Mouse (Mus musculus) lung, embryonic 15.5 days (tissue): ENCODE results near the gene Sema4c. TPM values are rescaled to one million over a fixed set of nuclear protein-coding genes. Genes with fewer than 3 reads are reported as not detected.

ENCODE experiments used
- ATAC-seq: fragments of 200-750 bp; cut with Nextera tagmentation; 2 replicates; pipeline ENCODE4 v1.8.0; 2017; ENCODE audit warnings: moderate number of reproducible peaks, borderline replicate concordance; ENCODE audit not compliant: low FRiP score, low TSS enrichment; ENCODE audit errors: extremely low read depth
- H3K27ac ChIP-seq: fragments of 300-500 bp; sonication (generic); 2 replicates; pipeline ENCODE4 v1.5.1; 2015; ENCODE audit warnings: moderate library complexity, mild to moderate bottlenecking, inconsistent platforms
- H3K27me3 ChIP-seq: fragments of 300-500 bp; sonication (generic); 2 replicates; pipeline ENCODE4 v1.6.1; 2015; ENCODE audit warnings: inconsistent platforms
- H3K36me3 ChIP-seq: fragments of 300-500 bp; sonication (generic); 2 replicates; pipeline ENCODE4 v1.6.1; 2015; ENCODE audit warnings: inconsistent platforms
- H3K4me1 ChIP-seq: fragments of 300-500 bp; sonication (generic); 2 replicates; pipeline ENCODE4 v1.6.1; 2015; ENCODE audit warnings: inconsistent platforms
- H3K4me2 ChIP-seq: fragments of 300-500 bp; sonication (generic); 2 replicates; pipeline ENCODE4 v1.6.1; 2015; ENCODE audit warnings: inconsistent platforms, mild to moderate bottlenecking, moderate library complexity
- H3K4me3 ChIP-seq: fragments of 300-500 bp; sonication (generic); 2 replicates; pipeline ENCODE4 v1.5.1; 2015; ENCODE audit warnings: mild to moderate bottlenecking, inconsistent platforms
- H3K9ac ChIP-seq: fragments of 300-500 bp; sonication (generic); 2 replicates; pipeline ENCODE4 v1.6.1; 2015; ENCODE audit warnings: inconsistent platforms
- H3K9me3 ChIP-seq: fragments of 300-500 bp; sonication (generic); 2 replicates; pipeline ENCODE4 v1.6.1; 2016; ENCODE audit warnings: inconsistent platforms
- WGBS: fragments of 180-500 bp; shearing (Covaris S2); methylation state at CpG from one replicate; pipeline ENCODE4 v1.1.7; 2015; 5-methylcytosine and 5-hydroxymethylcytosine counted together
- polyA plus RNA-seq: library from polyadenylated mRNA; unstranded; fragments of >200 nt; fragmentation: Nextera tagmentation; extraction: Ambion mirVana; gene quantifications from 2 replicates; pipeline ENCODE4 v1.2.1, GENCODE M21; 2015

The Sema4c gene
- polyA plus RNA-seq, 1 experiment from 2014 or later, result 19.3 TPM

DNA sequence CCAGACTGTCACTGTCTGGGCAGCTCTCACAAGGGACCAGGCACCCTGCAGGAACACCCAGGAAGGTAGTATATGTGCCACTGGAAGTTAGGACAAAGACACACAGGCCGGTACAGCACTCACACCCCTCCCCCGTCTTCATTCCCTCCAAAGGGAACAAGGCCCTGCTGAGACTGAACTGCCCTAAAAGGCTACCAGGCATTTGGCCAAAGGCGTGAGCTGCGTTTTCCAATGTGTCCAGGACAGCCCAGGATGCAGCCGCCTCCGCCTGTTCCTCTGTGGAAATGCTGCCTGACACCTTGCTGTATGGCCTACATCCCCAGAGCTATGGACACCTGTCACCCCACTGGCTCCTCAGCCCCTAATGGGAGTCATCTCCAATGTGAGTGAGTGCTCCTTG, 31.3 kb upstream of the Sema4c start:
- Histone ChIP-seq H3K9me3 (no peaks in the 10 kb centered on the region), H3K4me1 (peaks cover 54% of the 10 kb centered on the region), H3K4me2 (no peak overlapping the region), H3K27ac (peak overlapping the region; percentile 80), H3K9ac (no peak overlapping the region), H3K36me3 (no peaks in the 10 kb centered on the region), H3K27me3 (no peaks in the 10 kb centered on the region), H3K4me3 (no peak overlapping the region)
- WGBS, result 37% methylated on average over 6 of the region's 6 CpGs
- ATAC-seq, result peak; percentile 52

DNA sequence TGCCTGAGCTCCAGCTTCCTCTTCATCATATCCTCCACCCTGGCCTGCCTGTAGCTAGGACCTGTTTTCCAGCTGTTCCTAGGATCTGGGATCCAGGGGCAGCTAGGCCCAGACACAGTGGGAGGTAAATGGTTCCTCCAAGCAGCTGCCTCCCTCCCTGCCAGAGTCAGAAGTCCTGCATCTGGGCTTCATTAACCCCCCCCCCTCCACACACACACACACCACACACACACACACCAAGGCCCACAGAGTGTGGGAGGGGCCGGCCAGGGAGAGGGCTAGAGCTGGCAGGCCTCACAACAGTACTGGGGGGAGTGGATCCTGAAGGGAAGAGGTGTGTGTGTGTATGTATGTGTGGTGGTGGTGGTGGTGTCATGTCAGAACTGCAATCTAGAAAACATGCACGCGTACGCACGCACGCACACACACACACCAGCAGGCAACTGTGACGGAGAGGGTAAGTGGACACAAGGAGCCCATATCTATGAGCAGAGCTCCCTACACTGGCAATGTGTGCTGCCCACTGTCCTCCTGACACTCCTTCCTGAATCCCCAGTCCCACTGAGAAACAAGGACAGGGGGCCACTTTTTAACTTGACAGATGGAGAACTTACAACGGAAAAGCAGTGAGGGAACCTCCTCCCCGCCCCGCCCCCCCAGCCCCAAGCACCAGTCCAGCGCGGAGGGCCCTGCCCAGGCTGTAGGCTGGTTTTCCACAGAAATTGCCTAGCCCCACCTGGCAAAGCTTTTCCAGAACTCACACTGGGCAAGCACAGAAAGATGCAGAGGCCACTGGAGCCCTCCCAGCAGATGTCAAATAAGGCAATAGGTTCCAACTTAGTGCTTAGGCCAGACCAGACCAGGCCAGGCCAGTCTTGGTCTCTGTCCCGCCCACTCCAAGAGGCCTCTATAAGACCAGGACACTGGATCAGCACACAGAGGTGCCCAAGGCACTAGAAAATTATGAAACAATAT, 30.6 kb upstream of the Sema4c start:
- Histone ChIP-seq H3K9me3 (no peaks in the 10 kb centered on the region), H3K4me3 (no peak overlapping the region), H3K9ac (no peak overlapping the region), H3K4me1 (peaks cover 54% of the 10 kb centered on the region), H3K36me3 (no peaks in the 10 kb centered on the region), H3K27me3 (no peaks in the 10 kb centered on the region), H3K4me2 (peak overlapping the region; percentile 25; the same call in 1 of the 2 replicates), H3K27ac (peak overlapping the region; percentile 80)
- 52% methylated on average over 13 of the region's 13 CpGs for WGBS
- ATAC-seq, result peak; percentile 76

DNA sequence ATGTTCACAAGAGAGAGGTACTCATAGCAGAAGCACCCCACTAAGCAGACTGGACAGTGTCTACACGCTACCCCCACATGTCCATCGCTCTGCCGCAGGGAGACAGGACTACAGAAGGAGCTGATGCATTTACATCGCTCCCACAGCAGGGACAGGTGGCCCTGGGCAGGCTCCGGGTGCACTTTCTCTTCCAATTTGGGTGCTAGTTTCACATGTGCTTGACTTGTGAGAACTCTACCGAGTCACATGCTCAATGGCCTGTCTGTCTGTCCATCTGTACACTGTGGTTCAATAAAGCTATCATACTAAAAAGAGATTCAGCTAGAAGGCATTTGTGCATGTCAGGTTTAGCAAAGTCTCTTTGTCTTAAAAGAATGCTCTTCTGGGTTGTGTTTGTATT, 29.7 kb upstream of the Sema4c start:
- Histone ChIP-seq H3K27ac (peak overlapping the region; percentile 80), H3K9me3 (no peaks in the 10 kb centered on the region), H3K4me1 (peaks cover 56% of the 10 kb centered on the region), H3K9ac (no peak overlapping the region), H3K4me2 (no peak overlapping the region), H3K36me3 (no peaks in the 10 kb centered on the region), H3K27me3 (no peaks in the 10 kb centered on the region), H3K4me3 (no peak overlapping the region)
- ATAC-seq, result no peak
- WGBS, result 77% methylated on average over 6 of the region's 6 CpGs

DNA sequence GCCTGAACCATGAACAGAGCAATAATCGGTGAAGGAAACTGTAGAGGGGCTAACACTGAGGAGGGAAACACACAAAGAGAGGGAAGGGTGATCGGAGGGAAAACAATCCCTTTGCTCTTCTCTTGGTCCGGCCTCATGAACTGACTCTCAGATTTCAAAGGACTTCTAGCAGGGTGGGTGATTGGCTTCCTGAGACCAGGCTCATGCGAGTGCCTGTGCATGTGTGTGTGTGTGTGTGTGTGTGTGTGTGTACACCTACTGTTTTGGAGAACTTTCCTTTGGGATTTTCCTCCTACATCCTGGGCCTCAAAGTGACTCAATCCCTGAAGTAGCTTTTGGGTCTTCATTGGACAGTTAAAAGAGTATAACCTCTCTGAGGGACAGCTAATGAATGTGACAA, 28.1 kb upstream of the Sema4c start:
- Histone ChIP-seq H3K27me3 (no peaks in the 10 kb centered on the region), H3K4me2 (no peak overlapping the region), H3K4me1 (peaks cover 53% of the 10 kb centered on the region), H3K36me3 (no peaks in the 10 kb centered on the region), H3K9me3 (no peaks in the 10 kb centered on the region), H3K9ac (no peak overlapping the region), H3K27ac (no peak overlapping the region), H3K4me3 (no peak overlapping the region)
- WGBS, result 31% methylated on average over 4 of the region's 4 CpGs
- no peak for ATAC-seq

DNA sequence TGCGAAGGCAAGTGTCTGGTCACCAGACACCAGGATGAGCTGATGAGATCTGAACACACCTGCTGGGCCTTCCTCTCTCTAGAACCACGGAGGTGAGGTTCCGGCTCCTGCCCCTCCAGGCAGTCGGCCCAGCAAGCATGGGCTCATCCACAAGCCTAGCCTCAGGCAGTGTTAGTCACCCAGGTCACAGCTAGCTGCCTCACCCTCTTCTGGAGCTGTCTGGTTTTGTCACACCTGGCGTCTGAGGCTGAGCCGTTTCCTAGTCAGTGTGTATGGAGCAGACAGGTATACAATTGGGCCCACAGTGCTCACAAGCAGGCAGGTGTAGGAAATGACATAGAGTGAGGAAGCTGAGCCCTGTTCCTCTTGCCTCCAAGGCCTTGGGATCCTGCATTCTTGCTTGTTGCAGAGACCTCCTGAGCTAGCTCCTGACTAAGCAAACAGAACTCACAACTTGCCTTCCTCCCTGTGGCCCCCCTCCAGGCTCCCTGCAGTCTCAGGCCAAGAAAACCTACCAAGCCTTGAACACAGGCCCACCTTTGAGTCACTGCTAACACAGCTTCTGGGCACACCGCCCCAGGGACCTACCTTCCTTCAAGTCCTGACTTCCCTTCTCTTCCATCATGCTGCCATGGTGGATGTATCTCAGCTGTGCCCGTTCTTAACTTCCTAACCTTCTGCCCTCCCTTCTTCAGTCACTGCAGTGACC, 25.4 kb upstream of the Sema4c start:
- 72% methylated on average over 8 of the region's 8 CpGs for WGBS
- Histone ChIP-seq H3K27ac (no peak overlapping the region), H3K4me2 (no peak overlapping the region), H3K4me3 (no peak overlapping the region), H3K36me3 (no peaks in the 10 kb centered on the region), H3K27me3 (no peaks in the 10 kb centered on the region), H3K9me3 (no peaks in the 10 kb centered on the region), H3K9ac (no peak overlapping the region), H3K4me1 (peaks cover 45% of the 10 kb centered on the region)
- ATAC-seq, result no peak

DNA sequence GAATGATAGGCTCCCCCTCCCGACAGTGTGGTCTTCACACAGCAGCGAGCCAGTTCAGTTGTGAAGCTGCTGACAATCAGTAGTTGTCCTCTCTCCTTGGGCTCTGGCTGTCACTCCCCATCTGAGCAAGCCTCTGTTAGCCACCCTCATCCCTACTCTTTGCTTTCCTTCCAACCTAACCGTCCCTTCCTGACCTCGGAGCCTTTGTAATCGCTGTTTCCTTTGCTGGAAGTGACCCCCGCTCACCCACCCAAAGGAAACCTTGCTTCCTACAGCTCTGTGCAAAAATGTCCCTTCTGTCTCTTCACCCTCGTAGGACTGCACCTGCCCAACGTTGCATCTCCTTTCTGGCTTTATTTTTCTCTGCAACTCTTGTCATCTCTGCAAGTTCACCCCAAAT, 24.1 kb upstream of the Sema4c start:
- no peaks in the 10 kb centered on the region for H3K9me3 ChIP-seq
- no peaks in the 10 kb centered on the region for H3K27me3 ChIP-seq
- ATAC-seq, result no peak
- 0 out of 2 replicates have a peak overlapping the region, but pooled peaks have one; percentile 4 for H3K27ac ChIP-seq
- H3K9ac ChIP-seq, result no peak overlapping the region
- H3K4me1 ChIP-seq, result peaks cover 34% of the 10 kb centered on the region
- H3K4me2 ChIP-seq, result no peak overlapping the region
- H3K4me3 ChIP-seq, result no peak overlapping the region
- H3K36me3 ChIP-seq, result no peaks in the 10 kb centered on the region
- 68% methylated on average over 8 of the region's 8 CpGs for WGBS

DNA sequence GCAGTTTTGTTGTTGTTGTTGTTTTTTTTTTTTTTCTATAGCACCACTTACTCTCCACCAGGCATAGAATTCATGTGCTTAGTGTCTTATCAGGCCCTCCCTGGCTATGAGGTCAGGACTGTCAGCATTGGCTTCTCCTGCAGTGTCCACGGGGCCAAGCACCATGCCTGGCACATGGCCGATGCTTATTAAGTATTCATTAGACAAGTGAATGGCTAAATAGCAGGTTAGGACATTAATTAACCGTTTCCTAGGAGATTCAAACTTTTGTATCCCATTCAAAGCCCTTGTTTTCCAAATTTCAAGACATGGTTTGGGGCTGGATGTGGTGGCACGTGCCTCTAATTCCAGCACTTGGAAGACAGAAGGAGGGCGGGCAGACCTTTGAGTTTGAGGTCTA, 23.1 kb upstream of the Sema4c start:
- no peak overlapping the region for H3K4me2 ChIP-seq

DNA sequence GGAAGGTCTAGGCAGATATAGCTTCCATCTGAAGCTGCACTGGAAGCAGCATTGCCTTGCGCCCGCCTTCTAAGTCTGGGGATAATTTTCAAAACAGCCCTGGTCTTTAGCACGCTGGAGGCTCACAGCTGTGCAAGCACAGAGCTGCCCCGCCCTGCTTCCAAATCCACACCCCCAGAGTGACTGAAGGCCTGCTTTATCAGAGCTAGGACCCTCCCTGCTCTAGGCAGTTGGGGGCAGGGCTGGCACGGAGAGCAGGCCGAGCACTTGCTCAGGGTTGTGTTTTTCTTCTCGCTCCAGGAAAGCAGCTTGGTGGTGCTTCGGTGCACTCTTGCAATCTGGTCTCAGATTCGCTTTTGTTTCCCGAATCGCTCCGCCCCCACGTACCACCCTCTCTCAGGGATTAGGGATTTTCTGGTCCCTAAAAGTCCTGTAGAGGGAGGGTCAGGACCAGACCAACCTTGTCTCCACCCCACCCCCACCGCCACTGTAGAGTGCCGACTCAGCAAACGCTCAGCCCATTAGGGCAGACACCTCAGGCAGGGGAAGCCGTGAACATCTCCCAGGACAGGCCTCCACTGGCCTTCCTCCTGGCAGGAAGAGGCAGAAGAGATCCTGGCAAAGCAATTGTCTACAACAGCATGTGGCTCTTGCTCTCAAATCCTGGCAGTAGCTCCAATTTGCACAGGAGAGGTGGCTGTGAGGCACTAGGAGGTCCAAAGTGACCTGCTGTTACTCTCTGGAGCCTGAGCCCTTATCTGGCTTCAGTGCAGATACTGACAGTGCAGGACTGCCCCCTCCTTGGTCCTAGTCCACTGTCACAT, 22.4 kb upstream of the Sema4c start:
- Histone ChIP-seq H3K4me3 (peak overlapping the region; percentile 5), H3K9me3 (no peaks in the 10 kb centered on the region), H3K4me2 (peak overlapping the region; percentile 43), H3K27me3 (no peaks in the 10 kb centered on the region), H3K4me1 (peaks cover 40% of the 10 kb centered on the region), H3K27ac (peak overlapping the region; percentile 92), H3K9ac (peak overlapping the region; percentile 36; the same call in 1 of the 2 replicates), H3K36me3 (no peaks in the 10 kb centered on the region)
- ATAC-seq, result peak; percentile 88
- WGBS, result 2% methylated on average over 17 of the region's 17 CpGs

More for the DNA sequence above, 23.1 kb upstream of the Sema4c start:
- H3K27ac ChIP-seq, result peak overlapping the region; percentile 92
- no peak overlapping the region for H3K4me3 ChIP-seq
- no peak for ATAC-seq
- 77% methylated on average over 5 of the region's 5 CpGs for WGBS
- H3K4me1 ChIP-seq, result peaks cover 37% of the 10 kb centered on the region
- no peak overlapping the region for H3K9ac ChIP-seq
- no peaks in the 10 kb centered on the region for H3K36me3 ChIP-seq
- H3K9me3 ChIP-seq, result no peaks in the 10 kb centered on the region
- no peaks in the 10 kb centered on the region for H3K27me3 ChIP-seq

DNA sequence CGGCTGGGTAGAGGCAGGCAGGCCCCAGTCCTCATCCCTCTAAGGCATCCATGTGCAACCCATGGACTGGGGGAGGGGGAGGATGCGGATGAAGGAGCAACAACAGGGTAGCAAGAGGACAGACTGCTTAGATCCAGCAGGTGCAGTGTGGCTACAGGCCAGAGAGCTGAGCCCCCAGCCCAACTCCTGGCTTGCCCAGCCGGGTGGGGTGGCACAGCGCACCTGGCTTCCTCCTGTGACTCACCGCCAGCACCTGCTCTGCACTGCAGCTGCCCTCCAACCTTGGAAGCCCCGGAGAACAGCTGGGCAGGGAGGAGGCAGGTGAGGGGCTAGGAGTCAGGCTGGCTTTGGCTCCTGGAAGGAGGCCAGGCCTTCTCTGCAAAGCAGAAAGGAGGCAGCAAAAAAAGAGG, 21.8 kb upstream of the Sema4c start:
- ATAC-seq, result peak; percentile 54
- WGBS, result 24% methylated on average over 6 of the region's 6 CpGs
- Histone ChIP-seq H3K4me2 (peak overlapping the region; percentile 43), H3K27ac (peak overlapping the region; percentile 92), H3K9ac (0 out of 2 replicates have a peak overlapping the region, but pooled peaks have one; percentile 36), H3K27me3 (no peaks in the 10 kb centered on the region), H3K4me1 (peaks cover 44% of the 10 kb centered on the region), H3K9me3 (no peaks in the 10 kb centered on the region), H3K4me3 (peak overlapping the region; percentile 5; the same call in 1 of the 2 replicates), H3K36me3 (no peaks in the 10 kb centered on the region)

DNA sequence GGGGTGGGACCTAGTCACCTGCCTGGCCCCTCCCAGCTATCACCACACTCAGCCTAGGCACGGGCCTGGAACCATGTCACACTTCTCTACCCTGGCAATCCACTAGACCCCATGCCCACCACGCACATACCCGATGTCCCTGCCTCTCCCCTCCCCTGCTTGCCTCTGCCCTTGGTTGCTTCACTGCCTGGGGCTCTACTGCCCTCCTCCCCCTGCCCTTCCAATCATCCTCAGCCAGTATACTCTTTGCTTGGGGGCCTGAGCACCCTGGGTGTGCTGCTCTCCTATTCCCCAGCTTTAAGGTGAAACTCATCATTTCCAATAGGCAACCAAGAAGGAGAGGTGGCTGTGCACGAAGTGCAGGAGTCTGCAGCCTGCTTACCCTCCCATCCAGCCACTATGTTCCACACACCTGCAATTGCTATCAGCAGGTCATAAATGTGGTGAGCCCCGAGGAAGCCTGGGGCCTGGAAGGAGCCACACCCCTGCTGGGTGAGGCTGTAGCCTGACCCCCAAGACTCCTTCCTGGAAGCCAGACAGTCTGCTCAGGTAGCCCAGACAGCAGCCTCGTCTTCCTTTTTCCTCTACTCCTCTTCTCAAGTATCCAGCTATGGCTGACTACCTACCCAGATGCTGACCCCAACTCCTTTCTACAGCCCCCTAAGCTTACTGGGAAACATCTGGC, 19.0 kb upstream of the Sema4c start:
- H3K9me3 ChIP-seq, result no peaks in the 10 kb centered on the region
- H3K27ac ChIP-seq, result no peak overlapping the region
- H3K4me2 ChIP-seq, result no peak overlapping the region
- H3K4me3 ChIP-seq, result no peak overlapping the region
- no peaks in the 10 kb centered on the region for H3K36me3 ChIP-seq
- peaks cover 60% of the 10 kb centered on the region for H3K4me1 ChIP-seq
- H3K9ac ChIP-seq, result no peak overlapping the region
- ATAC-seq, result no peak
- H3K27me3 ChIP-seq, result no peaks in the 10 kb centered on the region
- WGBS, result 70% methylated on average over 6 of the region's 6 CpGs

DNA sequence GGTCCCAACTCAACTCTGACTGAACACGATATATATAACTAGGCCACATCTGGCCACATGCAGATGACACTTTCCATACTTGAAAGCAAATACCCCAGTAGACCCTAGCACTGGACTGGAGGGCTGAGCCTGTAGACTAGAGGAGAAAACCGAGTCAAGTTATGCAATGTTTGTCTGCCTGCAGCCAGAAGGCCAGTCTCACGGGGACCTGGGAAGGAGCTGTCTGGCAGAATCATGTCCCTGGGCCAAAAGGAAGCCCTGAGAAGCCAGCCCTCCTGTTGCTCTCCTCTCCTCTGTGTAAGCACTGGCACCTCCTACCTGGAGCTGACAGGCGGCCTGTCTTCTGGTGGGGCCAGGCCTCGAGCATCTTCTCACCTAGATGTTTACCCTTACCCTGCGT, 17.2 kb upstream of the Sema4c start:
- ATAC-seq, result no peak
- Histone ChIP-seq H3K9ac (no peak overlapping the region), H3K4me2 (no peak overlapping the region), H3K27ac (no peak overlapping the region), H3K27me3 (no peaks in the 10 kb centered on the region), H3K36me3 (no peaks in the 10 kb centered on the region), H3K4me3 (no peak overlapping the region), H3K4me1 (peaks cover 59% of the 10 kb centered on the region), H3K9me3 (no peaks in the 10 kb centered on the region)
- 53% methylated on average over 6 of the region's 6 CpGs for WGBS
